Mouse (Mus musculus): ENCODE measurements around the gene Dpyd. TPM values are rescaled to one million over a fixed set of nuclear protein-coding genes. Genes with fewer than 3 reads are reported as not detected.

The Dpyd gene
- polyA plus RNA-seq, 1 experiment from 2014 or later: 3.0 TPM

GRCm38 (mm10) chr3:118590559-118590958 is 28.6 kb downstream of the Dpyd start:
- 88% methylated on average over 1 of the region's 1 CpGs for WGBS
- Histone ChIP-seq H3K9me3 (replicated peaks; ENCODE audit: control insufficient read depth, low read length) (no peaks in the 10 kb centered on the region), H3K4me2 (ENCODE audit: low read length) (no peak overlapping the region), H3K9ac (ENCODE audit: low read length) (no peak overlapping the region), H3K4me1 (ENCODE audit: control insufficient read depth, insufficient read depth, low read length) (no peaks in the 10 kb centered on the region), H3K27ac (ENCODE audit: low read depth, low read length) (no peak overlapping the region), H3K27me3 (replicated peaks; ENCODE audit: control insufficient read depth, insufficient read depth, low read length) (no peaks in the 10 kb centered on the region), H3K4me3 (ENCODE audit: low read depth, low read length) (no peak overlapping the region), H3K36me3 (ENCODE audit: control insufficient read depth, insufficient read depth, low read length) (no peaks in the 10 kb centered on the region)
- ATAC-seq (no peak), DNase-seq (ENCODE audit: low spot score) (no peak)

DNA sequence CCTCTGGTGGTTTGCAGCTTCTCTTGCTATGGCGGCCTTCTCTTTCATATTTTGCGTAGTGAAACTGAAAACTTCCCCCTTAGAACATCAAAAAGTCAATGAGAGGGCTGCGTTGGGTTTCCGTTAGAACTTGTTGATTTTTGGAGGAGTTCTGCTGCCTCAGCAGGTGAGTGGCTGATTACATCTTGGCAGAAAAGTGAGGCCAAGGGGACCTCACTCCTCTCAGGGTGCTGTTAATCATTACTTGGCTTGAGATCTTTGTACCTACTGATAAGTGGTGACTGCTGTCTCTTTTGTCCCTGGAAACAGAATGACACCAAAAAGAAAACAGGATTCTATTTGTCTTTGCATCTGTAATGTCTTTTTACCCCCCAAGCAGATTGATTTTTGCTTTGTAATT is 32.9 kb downstream of the Dpyd start:
- no peak for DNase-seq (ENCODE audit: low spot score)
- no peaks in the 10 kb centered on the region for H3K4me1 ChIP-seq (ENCODE audit: control insufficient read depth, insufficient read depth, low read length)
- H3K27me3 ChIP-seq (replicated peaks; ENCODE audit: control insufficient read depth, insufficient read depth, low read length): no peaks in the 10 kb centered on the region
- H3K36me3 ChIP-seq (ENCODE audit: control insufficient read depth, insufficient read depth, low read length): no peaks in the 10 kb centered on the region
- H3K9ac ChIP-seq (ENCODE audit: low read length): no peak overlapping the region
- no peaks in the 10 kb centered on the region for H3K9me3 ChIP-seq (replicated peaks; ENCODE audit: control insufficient read depth, low read length)
- no peak for ATAC-seq
- 92% methylated on average over 4 of the region's 4 CpGs for WGBS
- H3K27ac ChIP-seq (ENCODE audit: low read depth, low read length): no peak overlapping the region
- H3K4me2 ChIP-seq (ENCODE audit: low read length): no peak overlapping the region
- no peak overlapping the region for H3K4me3 ChIP-seq (ENCODE audit: low read depth, low read length)

GRCm38 (mm10) chr3:118595693-118596092 is 33.8 kb downstream of the Dpyd start:
- no peak overlapping the region for H3K4me3 ChIP-seq (ENCODE audit: low read depth, low read length)
- H3K27ac ChIP-seq (ENCODE audit: low read depth, low read length): no peak overlapping the region
- H3K36me3 ChIP-seq (ENCODE audit: control insufficient read depth, insufficient read depth, low read length): no peaks in the 10 kb centered on the region
- H3K9me3 ChIP-seq (replicated peaks; ENCODE audit: control insufficient read depth, low read length): no peaks in the 10 kb centered on the region
- H3K27me3 ChIP-seq (replicated peaks; ENCODE audit: control insufficient read depth, insufficient read depth, low read length): no peaks in the 10 kb centered on the region
- no peak for DNase-seq (ENCODE audit: low spot score)
- WGBS: 92% methylated on average over 2 of the region's 2 CpGs
- no peak for ATAC-seq
- H3K4me2 ChIP-seq (ENCODE audit: low read length): no peak overlapping the region
- H3K4me1 ChIP-seq (ENCODE audit: control insufficient read depth, insufficient read depth, low read length): no peaks in the 10 kb centered on the region
- no peak overlapping the region for H3K9ac ChIP-seq (ENCODE audit: low read length)

GRCm38 (mm10) chr3:118601689-118602640 is 40.0 kb downstream of the Dpyd start:
- no peaks in the 10 kb centered on the region for H3K27me3 ChIP-seq (replicated peaks; ENCODE audit: control insufficient read depth, insufficient read depth, low read length)
- H3K4me2 ChIP-seq (ENCODE audit: low read length): no peak overlapping the region
- no peak overlapping the region for H3K27ac ChIP-seq (ENCODE audit: low read depth, low read length)
- no peak overlapping the region for H3K9ac ChIP-seq (ENCODE audit: low read length)
- no peak overlapping the region for H3K4me3 ChIP-seq (ENCODE audit: low read depth, low read length)
- DNase-seq (ENCODE audit: low spot score): no peak
- H3K4me1 ChIP-seq (ENCODE audit: control insufficient read depth, insufficient read depth, low read length): no peaks in the 10 kb centered on the region
- no peaks in the 10 kb centered on the region for H3K36me3 ChIP-seq (ENCODE audit: control insufficient read depth, insufficient read depth, low read length)
- WGBS: 90% methylated on average over 7 of the region's 7 CpGs
- no peaks in the 10 kb centered on the region for H3K9me3 ChIP-seq (replicated peaks; ENCODE audit: control insufficient read depth, low read length)
- ATAC-seq: no peak

GRCm38 (mm10) chr3:118608708-118609107 is 46.8 kb downstream of the Dpyd start:
- Histone ChIP-seq H3K4me2 (ENCODE audit: low read length) (no peak overlapping the region), H3K4me1 (ENCODE audit: control insufficient read depth, insufficient read depth, low read length) (no peaks in the 10 kb centered on the region), H3K27ac (ENCODE audit: low read depth, low read length) (no peak overlapping the region), H3K9me3 (replicated peaks; ENCODE audit: control insufficient read depth, low read length) (no peaks in the 10 kb centered on the region), H3K9ac (ENCODE audit: low read length) (no peak overlapping the region), H3K27me3 (replicated peaks; ENCODE audit: control insufficient read depth, insufficient read depth, low read length) (no peaks in the 10 kb centered on the region), H3K4me3 (ENCODE audit: low read depth, low read length) (no peak overlapping the region), H3K36me3 (ENCODE audit: control insufficient read depth, insufficient read depth, low read length) (no peaks in the 10 kb centered on the region)
- ATAC-seq: no peak
- DNase-seq (ENCODE audit: low spot score): peak; percentile 53
- WGBS: 42% methylated on average over 4 of the region's 4 CpGs

GRCm38 (mm10) chr3:118626455-118627375 is 64.8 kb downstream of the Dpyd start:
- Histone ChIP-seq H3K4me1 (ENCODE audit: control insufficient read depth, insufficient read depth, low read length) (peaks cover 7% of the 10 kb centered on the region), H3K27ac (ENCODE audit: low read depth, low read length) (no peak overlapping the region), H3K4me2 (ENCODE audit: low read length) (no peak overlapping the region), H3K4me3 (ENCODE audit: low read depth, low read length) (no peak overlapping the region), H3K27me3 (replicated peaks; ENCODE audit: control insufficient read depth, insufficient read depth, low read length) (no peaks in the 10 kb centered on the region), H3K9ac (ENCODE audit: low read length) (no peak overlapping the region), H3K36me3 (ENCODE audit: control insufficient read depth, insufficient read depth, low read length) (no peaks in the 10 kb centered on the region), H3K9me3 (replicated peaks; ENCODE audit: control insufficient read depth, low read length) (no peaks in the 10 kb centered on the region)
- peak; percentile 91 for DNase-seq (ENCODE audit: low spot score)
- peak; percentile 97 for ATAC-seq
- 16% methylated on average over 9 of the region's 9 CpGs for WGBS

- DNase-seq (ENCODE audit: low spot score): no peak
- Histone ChIP-seq H3K27me3 (replicated peaks; ENCODE audit: control insufficient read depth, insufficient read depth, low read length) (no peaks in the 10 kb centered on the region), H3K4me1 (ENCODE audit: control insufficient read depth, insufficient read depth, low read length) (peaks cover 7% of the 10 kb centered on the region), H3K9ac (ENCODE audit: low read length) (no peak overlapping the region), H3K4me3 (ENCODE audit: low read depth, low read length) (no peak overlapping the region), H3K36me3 (ENCODE audit: control insufficient read depth, insufficient read depth, low read length) (no peaks in the 10 kb centered on the region), H3K4me2 (ENCODE audit: low read length) (no peak overlapping the region), H3K27ac (ENCODE audit: low read depth, low read length) (no peak overlapping the region), H3K9me3 (replicated peaks; ENCODE audit: control insufficient read depth, low read length) (no peaks in the 10 kb centered on the region)
- no peak for ATAC-seq
- WGBS: 96% methylated on average over 1 of the region's 1 CpGs
Measured at GRCm38 (mm10) chr3:118629737-118630136, 67.8 kb downstream of the Dpyd start.

DNA sequence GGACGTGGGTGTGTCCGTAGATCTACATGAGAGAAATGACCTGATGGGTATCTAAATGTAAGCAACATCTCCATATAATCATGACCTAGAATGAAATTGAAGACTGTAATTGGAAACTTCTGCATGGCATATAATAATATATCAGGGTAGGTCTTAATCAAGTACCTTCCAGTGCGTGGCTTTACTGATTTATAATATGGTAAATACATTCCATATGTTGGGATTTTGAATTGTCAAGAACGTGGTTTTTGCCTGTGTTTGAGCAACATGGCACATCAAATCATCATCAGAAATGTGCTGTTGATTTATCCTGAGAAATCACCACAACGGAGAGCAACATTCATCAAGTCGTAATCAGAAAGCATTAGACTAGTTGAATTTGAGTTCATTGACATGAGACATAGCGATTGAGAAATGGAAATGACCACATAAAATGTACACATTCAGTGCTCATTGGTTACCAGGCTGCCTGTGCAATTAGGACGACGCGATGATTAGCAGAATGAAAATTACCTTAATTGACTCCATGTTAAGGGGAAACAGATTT is 84.2 kb downstream of the Dpyd start:
- Histone ChIP-seq H3K9me3 (replicated peaks; ENCODE audit: control insufficient read depth, low read length) (no peaks in the 10 kb centered on the region), H3K4me1 (ENCODE audit: control insufficient read depth, insufficient read depth, low read length) (no peaks in the 10 kb centered on the region; the same call in 1 of the 2 replicates), H3K27ac (ENCODE audit: low read depth, low read length) (no peak overlapping the region), H3K27me3 (replicated peaks; ENCODE audit: control insufficient read depth, insufficient read depth, low read length) (no peaks in the 10 kb centered on the region), H3K4me3 (ENCODE audit: low read depth, low read length) (no peak overlapping the region), H3K9ac (ENCODE audit: low read length) (no peak overlapping the region), H3K36me3 (ENCODE audit: control insufficient read depth, insufficient read depth, low read length) (no peaks in the 10 kb centered on the region), H3K4me2 (ENCODE audit: low read length) (no peak overlapping the region)
- WGBS: 60% methylated on average over 10 of the region's 10 CpGs
- ATAC-seq (no peak), DNase-seq (ENCODE audit: low spot score) (no peak)

All from forebrain, embryonic 14.5 days (tissue).